Mouse (Mus musculus): ENCODE measurements around the gene Doc2a. TPM values are rescaled to one million over a fixed set of nuclear protein-coding genes. Genes with fewer than 3 reads are reported as not detected.

Doc2a gene
- polyA plus RNA-seq, 1 experiment from 2014 or later, result 35.8 TPM

- no peaks in the 10 kb centered on the region for H3K27me3 ChIP-seq (ENCODE audit: control insufficient read depth, insufficient read depth, low read depth, low read length)
- peak overlapping the region; percentile 78 for H3K4me3 ChIP-seq (ENCODE audit: low read depth, low read length)
- no peak for ATAC-seq
- 26% methylated on average over 7 of the region's 7 CpGs for WGBS
- H3K9ac ChIP-seq (ENCODE audit: low read depth, low read length), result peak overlapping the region; percentile 96
- H3K36me3 ChIP-seq (ENCODE audit: control insufficient read depth, insufficient read depth, low read length), result no peaks in the 10 kb centered on the region
- peak overlapping the region; percentile 82 for H3K4me2 ChIP-seq (ENCODE audit: low read length)
- H3K27ac ChIP-seq (ENCODE audit: low read length), result peak overlapping the region; percentile 94
- H3K9me3 ChIP-seq (replicated peaks; ENCODE audit: control insufficient read depth, low read length, poor library complexity, severe bottlenecking), result no peaks in the 10 kb centered on the region
- H3K4me1 ChIP-seq (ENCODE audit: control insufficient read depth, insufficient read depth, low read length), result peaks cover 32% of the 10 kb centered on the region
Observed at GRCm38 (mm10) chr7:126821835-126822511, 25.2 kb upstream of the Doc2a start.

GRCm38 (mm10) chr7:126822741-126823140 lies 24.5 kb upstream of the Doc2a start:
- Histone ChIP-seq H3K4me1 (ENCODE audit: control insufficient read depth, insufficient read depth, low read length) (peaks cover 32% of the 10 kb centered on the region), H3K9ac (ENCODE audit: low read depth, low read length) (peak overlapping the region; percentile 96), H3K27ac (ENCODE audit: low read length) (peak overlapping the region; percentile 94), H3K4me2 (ENCODE audit: low read length) (peak overlapping the region; percentile 82), H3K4me3 (ENCODE audit: low read depth, low read length) (peak overlapping the region; percentile 78), H3K9me3 (replicated peaks; ENCODE audit: control insufficient read depth, low read length, poor library complexity, severe bottlenecking) (no peaks in the 10 kb centered on the region), H3K27me3 (ENCODE audit: control insufficient read depth, insufficient read depth, low read depth, low read length) (no peaks in the 10 kb centered on the region), H3K36me3 (ENCODE audit: control insufficient read depth, insufficient read depth, low read length) (no peaks in the 10 kb centered on the region)
- peak; percentile 40 for ATAC-seq
- WGBS, result 2% methylated on average over 9 of the region's 9 CpGs

GRCm38 (mm10) chr7:126823202-126823711 lies 24.0 kb upstream of the Doc2a start:
- H3K36me3 ChIP-seq (ENCODE audit: control insufficient read depth, insufficient read depth, low read length), result no peaks in the 10 kb centered on the region
- peak; percentile 84 for ATAC-seq
- WGBS, result under 1% methylated on average over 11 of the region's 19 CpGs

GRCm38 (mm10) chr7:126823940-126824339 lies 23.3 kb upstream of the Doc2a start:
- H3K9ac ChIP-seq (ENCODE audit: low read depth, low read length), result peak overlapping the region; percentile 96
- no peaks in the 10 kb centered on the region for H3K27me3 ChIP-seq (ENCODE audit: control insufficient read depth, insufficient read depth, low read depth, low read length)
- ATAC-seq, result peak; percentile 23; the same call in 1 of the 2 replicates
- H3K4me2 ChIP-seq (ENCODE audit: low read length), result peak overlapping the region; percentile 82
- H3K36me3 ChIP-seq (ENCODE audit: control insufficient read depth, insufficient read depth, low read length), result no peaks in the 10 kb centered on the region; the same call in 1 of the 2 replicates
- WGBS, result 5% methylated on average over 10 of the region's 10 CpGs
- peaks cover 32% of the 10 kb centered on the region for H3K4me1 ChIP-seq (ENCODE audit: control insufficient read depth, insufficient read depth, low read length)
- peak overlapping the region; percentile 78 for H3K4me3 ChIP-seq (ENCODE audit: low read depth, low read length)
- H3K27ac ChIP-seq (ENCODE audit: low read length), result peak overlapping the region; percentile 94
- H3K9me3 ChIP-seq (replicated peaks; ENCODE audit: control insufficient read depth, low read length, poor library complexity, severe bottlenecking), result no peaks in the 10 kb centered on the region

More at GRCm38 (mm10) chr7:126823202-126823711, 24.0 kb upstream of the Doc2a start:
- Histone ChIP-seq H3K4me3 (ENCODE audit: low read depth, low read length) (peak overlapping the region; percentile 78), H3K9me3 (replicated peaks; ENCODE audit: control insufficient read depth, low read length, poor library complexity, severe bottlenecking) (no peaks in the 10 kb centered on the region), H3K27ac (ENCODE audit: low read length) (peak overlapping the region; percentile 94), H3K4me1 (ENCODE audit: control insufficient read depth, insufficient read depth, low read length) (peaks cover 32% of the 10 kb centered on the region), H3K27me3 (ENCODE audit: control insufficient read depth, insufficient read depth, low read depth, low read length) (no peaks in the 10 kb centered on the region), H3K4me2 (ENCODE audit: low read length) (peak overlapping the region; percentile 82), H3K9ac (ENCODE audit: low read depth, low read length) (peak overlapping the region; percentile 96)

- Histone ChIP-seq H3K9ac (ENCODE audit: low read depth, low read length) (peak overlapping the region; percentile 33), H3K4me3 (ENCODE audit: low read depth, low read length) (0 out of 2 replicates have a peak overlapping the region, but pooled peaks have one; percentile 0), H3K27me3 (ENCODE audit: control insufficient read depth, insufficient read depth, low read depth, low read length) (no peaks in the 10 kb centered on the region), H3K4me1 (ENCODE audit: control insufficient read depth, insufficient read depth, low read length) (peaks cover 32% of the 10 kb centered on the region), H3K9me3 (replicated peaks; ENCODE audit: control insufficient read depth, low read length, poor library complexity, severe bottlenecking) (no peaks in the 10 kb centered on the region), H3K4me2 (ENCODE audit: low read length) (peak overlapping the region; percentile 82), H3K36me3 (ENCODE audit: control insufficient read depth, insufficient read depth, low read length) (peaks cover 4% of the 10 kb centered on the region; the same call in 1 of the 2 replicates), H3K27ac (ENCODE audit: low read length) (no peak overlapping the region)
- ATAC-seq, result no peak
- WGBS, result 32% methylated on average over 8 of the region's 8 CpGs
Observed at GRCm38 (mm10) chr7:126825403-126825802, 21.8 kb upstream of the Doc2a start.

GRCm38 (mm10) chr7:126825952-126826351 lies 21.3 kb upstream of the Doc2a start:
- Histone ChIP-seq H3K27me3 (ENCODE audit: control insufficient read depth, insufficient read depth, low read depth, low read length) (no peaks in the 10 kb centered on the region), H3K36me3 (ENCODE audit: control insufficient read depth, insufficient read depth, low read length) (peaks cover 4% of the 10 kb centered on the region; the same call in 1 of the 2 replicates), H3K4me3 (ENCODE audit: low read depth, low read length) (no peak overlapping the region), H3K9ac (ENCODE audit: low read depth, low read length) (peak overlapping the region; percentile 3; the same call in 1 of the 2 replicates), H3K4me2 (ENCODE audit: low read length) (no peak overlapping the region), H3K9me3 (replicated peaks; ENCODE audit: control insufficient read depth, low read length, poor library complexity, severe bottlenecking) (no peaks in the 10 kb centered on the region), H3K27ac (ENCODE audit: low read length) (no peak overlapping the region), H3K4me1 (ENCODE audit: control insufficient read depth, insufficient read depth, low read length) (peaks cover 32% of the 10 kb centered on the region)
- WGBS, result 81% methylated on average over 5 of the region's 5 CpGs
- ATAC-seq, result no peak

GRCm38 (mm10) chr7:126831539-126831938 lies 15.7 kb upstream of the Doc2a start, which contains the start of gene 4930451I11Rik:
4930451I11Rik (minus strand) TSS chr7:126831639.
- peak within 1 kb of the TSS; percentile 63 for H3K4me2 ChIP-seq (ENCODE audit: low read length)
- 57% methylated on average over 5 of the region's 5 CpGs for WGBS
- no peaks in the 10 kb centered on the region for H3K9me3 ChIP-seq (replicated peaks; ENCODE audit: control insufficient read depth, low read length, poor library complexity, severe bottlenecking)
- H3K27me3 ChIP-seq (ENCODE audit: control insufficient read depth, insufficient read depth, low read depth, low read length), result no peaks in the 10 kb centered on the region
- peak within 1 kb of the TSS; percentile 29 for H3K4me3 ChIP-seq (ENCODE audit: low read depth, low read length)
- H3K36me3 ChIP-seq (ENCODE audit: control insufficient read depth, insufficient read depth, low read length), result peaks cover 4% of the 10 kb centered on the region; the same call in 1 of the 2 replicates
- 0 out of 2 replicates have a peak within 1 kb of the TSS, but pooled peaks have one; percentile 37 for H3K27ac ChIP-seq (ENCODE audit: low read length)
- H3K4me1 ChIP-seq (ENCODE audit: control insufficient read depth, insufficient read depth, low read length), result peaks cover 4% of the 10 kb centered on the region; the same call in 1 of the 2 replicates
- ATAC-seq, result 0 out of 2 replicates have a peak, but pooled peaks have one; percentile 21
- H3K9ac ChIP-seq (ENCODE audit: low read depth, low read length), result peak within 1 kb of the TSS; percentile 38

GRCm38 (mm10) chr7:126832036-126832598 lies 15.1 kb upstream of the Doc2a start:
- H3K4me2 ChIP-seq (ENCODE audit: low read length), result peak overlapping the region; percentile 63
- no peaks in the 10 kb centered on the region for H3K9me3 ChIP-seq (replicated peaks; ENCODE audit: control insufficient read depth, low read length, poor library complexity, severe bottlenecking)
- under 1% methylated on average over 21 of the region's 21 CpGs for WGBS
- peak overlapping the region; percentile 29 for H3K4me3 ChIP-seq (ENCODE audit: low read depth, low read length)
- H3K27me3 ChIP-seq (ENCODE audit: control insufficient read depth, insufficient read depth, low read depth, low read length), result no peaks in the 10 kb centered on the region
- 0 out of 2 replicates have a peak overlapping the region, but pooled peaks have one; percentile 37 for H3K27ac ChIP-seq (ENCODE audit: low read length)
- peak overlapping the region; percentile 38 for H3K9ac ChIP-seq (ENCODE audit: low read depth, low read length)
- peaks cover 4% of the 10 kb centered on the region; the same call in 1 of the 2 replicates for H3K4me1 ChIP-seq (ENCODE audit: control insufficient read depth, insufficient read depth, low read length)
- peaks cover 4% of the 10 kb centered on the region; the same call in 1 of the 2 replicates for H3K36me3 ChIP-seq (ENCODE audit: control insufficient read depth, insufficient read depth, low read length)
- ATAC-seq, result peak; percentile 89

All from midbrain, embryonic 16.5 days (tissue).